Mouse (Mus musculus) hematopoietic stem cell, adult 5-6 weeks (primary cell): ENCODE results near the gene Evc. TPM values are rescaled to one million over a fixed set of nuclear protein-coding genes. Genes with fewer than 3 reads are reported as not detected.

Experiments
- ATAC-seq, 2 experiments: fragments of 125-278 bp in 1 of 2; replicated peaks in 1 of 2; 2 replicates each; pipeline ENCODE4 v1.8.0; 2016 to 2017; ENCODE audit warnings: inconsistent platforms in 2 of 2, mild to moderate bottlenecking in 2 of 2, moderate number of reproducible peaks in 2 of 2, low read depth in 1 of 2, moderate TSS enrichment in 1 of 2; ENCODE audit not compliant: low FRiP score in 2 of 2, poor library complexity in 2 of 2, severe bottlenecking in 2 of 2, insufficient read depth in 1 of 2, low TSS enrichment in 1 of 2
- total RNA-seq: library from RNA; stranded (forward); fragments of 172-1452, 232-1000 nt; gene quantifications from 2 replicates; pipeline ENCODE4 v1.2.3, GENCODE M21; 2017

Gene Evc
- 1.5 and 10.4 TPM in 2 replicates for total RNA-seq

DNA sequence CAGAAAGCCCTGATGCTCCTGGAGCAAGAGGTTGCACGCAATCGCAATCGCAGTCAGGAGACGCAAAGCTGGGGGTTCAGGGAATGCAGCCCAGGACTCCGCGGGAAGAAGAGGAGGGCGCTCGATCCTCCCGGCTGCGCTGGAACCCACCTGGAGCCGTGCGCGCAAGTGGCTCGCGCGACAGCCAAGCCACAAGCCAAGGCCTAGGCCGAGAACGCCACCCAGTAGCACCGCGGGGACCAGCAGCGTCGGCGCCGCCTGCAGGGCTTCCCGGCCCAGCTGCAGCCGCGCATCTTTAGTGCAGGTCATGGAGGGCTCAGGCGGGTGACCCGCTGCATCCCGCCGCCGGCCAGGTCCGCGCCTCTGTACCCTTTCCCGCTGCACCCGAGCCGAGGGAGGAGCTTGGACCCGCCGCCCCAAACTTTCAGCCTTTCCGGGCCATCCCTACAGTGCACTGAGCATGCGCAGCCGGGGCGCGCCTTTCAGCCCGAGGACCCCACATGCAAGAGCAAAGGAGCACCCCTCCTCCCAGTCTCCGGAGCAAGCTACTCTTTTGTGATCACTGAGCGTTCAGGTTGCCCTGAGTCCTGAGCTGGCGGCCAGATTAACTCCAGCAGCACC, at the start of gene Evc:
Gene Evc, minus strand, starts transcription at position 410 of the 621 bp plus-strand sequence.
- no peak for ATAC-seq

GRCm38 (mm10) chr5:37383570-37383969, 46.9 kb upstream of the Evc start:
- ATAC-seq, result no peak

DNA sequence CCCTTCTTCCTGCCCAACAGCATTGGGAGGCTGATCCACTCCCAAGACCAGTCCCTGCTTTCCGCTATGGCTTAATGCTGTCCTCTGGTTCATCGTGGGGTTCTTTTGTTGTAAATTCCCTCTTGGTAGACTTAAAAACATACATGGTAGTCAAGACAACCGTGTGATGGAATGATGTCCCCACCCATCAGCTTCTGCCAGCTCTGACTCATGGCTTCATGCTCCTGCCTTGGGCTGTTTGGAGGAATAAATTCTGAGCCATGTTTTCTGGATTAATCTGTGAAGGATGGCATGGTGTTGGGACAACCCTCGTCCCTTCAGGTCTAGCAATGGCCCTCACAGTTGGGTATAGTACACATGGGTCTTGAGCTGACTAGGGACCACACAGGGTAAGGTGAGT, 43.9 kb upstream of the Evc start:
- ATAC-seq, result no peak

DNA sequence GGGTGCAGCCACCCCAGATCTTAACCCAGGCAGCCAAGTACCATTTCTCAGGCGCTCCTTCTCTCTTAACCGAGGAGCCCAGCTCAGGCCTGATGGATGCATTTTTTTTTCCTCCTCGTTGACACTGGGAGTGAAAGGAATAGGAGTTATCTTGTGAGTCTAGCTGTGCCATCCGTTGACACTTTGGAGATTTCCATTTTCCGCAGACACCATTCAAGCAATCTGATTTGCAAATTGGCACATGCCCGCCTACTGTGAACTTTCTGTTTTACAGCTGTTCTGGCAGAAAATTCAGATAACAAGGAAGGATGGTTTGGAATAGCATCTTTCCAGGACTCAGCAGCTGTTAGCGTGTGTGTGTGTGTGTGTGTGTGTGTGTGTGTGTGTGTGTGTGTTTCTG, 40.7 kb upstream of the Evc start:
- no peak for ATAC-seq

- no peak for ATAC-seq
Observed at GRCm38 (mm10) chr5:37368796-37369195, 32.1 kb upstream of the Evc start.

- ATAC-seq, result no peak
Observed at GRCm38 (mm10) chr5:37365751-37366150, 29.1 kb upstream of the Evc start.

- no peak for ATAC-seq
Observed at GRCm38 (mm10) chr5:37363284-37363683, 26.6 kb upstream of the Evc start.

DNA sequence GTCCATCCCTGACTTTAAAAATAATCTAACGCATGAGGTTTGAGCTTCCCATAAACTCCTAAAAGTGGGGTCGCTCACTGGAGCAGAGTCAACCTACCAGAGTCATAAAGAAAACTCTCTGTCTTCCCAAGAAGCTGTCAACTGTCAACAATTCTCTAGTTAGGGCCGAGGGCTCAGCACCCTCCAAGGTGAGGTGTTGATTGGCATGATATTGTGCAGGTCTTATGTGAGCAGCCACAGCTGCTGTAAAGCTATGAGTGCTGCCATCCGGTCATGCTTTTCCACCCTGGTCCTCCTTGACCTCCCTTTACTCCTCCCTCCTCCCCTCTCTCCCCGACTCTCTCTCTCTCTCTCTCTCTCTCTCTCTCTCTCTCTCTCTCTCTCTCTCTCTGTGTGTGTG, 25.9 kb upstream of the Evc start:
- ATAC-seq, result no peak

DNA sequence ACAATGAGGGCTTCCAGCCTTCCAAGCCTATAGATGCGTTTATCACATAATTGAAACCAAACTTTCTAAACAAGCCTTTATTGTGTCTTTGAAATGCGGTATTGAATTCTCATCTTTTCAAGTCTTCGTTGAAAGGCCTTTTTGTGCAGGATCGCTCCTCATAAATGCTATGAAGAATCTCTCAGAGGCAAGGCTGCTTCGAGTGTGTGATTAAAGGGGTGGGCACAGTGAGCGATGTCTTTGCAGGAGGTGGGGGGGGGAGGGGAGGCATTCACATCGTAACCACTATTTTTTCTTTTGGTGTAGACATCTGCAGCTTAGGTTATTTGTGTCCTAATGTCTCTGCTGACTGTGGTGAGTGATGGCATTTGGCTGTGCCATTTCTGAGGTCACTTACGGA, 19.3 kb upstream of the Evc start:
- no peak for ATAC-seq

- ATAC-seq, result no peak
Observed at GRCm38 (mm10) chr5:37354385-37354784, 17.7 kb upstream of the Evc start.

DNA sequence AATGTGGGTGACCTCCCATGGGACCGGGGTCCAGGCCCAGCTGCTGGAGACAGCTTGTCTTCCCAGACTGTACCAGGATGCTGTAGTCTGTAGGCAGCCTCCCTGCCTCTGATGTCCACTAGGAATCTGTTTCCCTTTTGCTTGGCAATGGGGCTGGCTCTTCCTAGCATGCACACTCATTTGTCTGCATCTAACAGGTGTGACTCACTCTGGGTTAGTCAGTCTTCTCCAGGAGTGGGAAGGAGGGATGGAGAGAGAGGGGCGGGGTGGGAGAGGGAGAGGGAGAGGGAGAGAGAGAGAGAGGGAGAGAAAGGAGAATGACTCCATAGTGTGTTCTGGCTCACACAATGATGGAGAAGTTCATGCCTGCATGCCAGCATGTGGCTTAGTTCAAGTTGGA, 15.1 kb upstream of the Evc start:
- ATAC-seq, result no peak

GRCm38 (mm10) chr5:37343962-37344361, 7.3 kb upstream of the Evc start:
- ATAC-seq, result no peak

DNA sequence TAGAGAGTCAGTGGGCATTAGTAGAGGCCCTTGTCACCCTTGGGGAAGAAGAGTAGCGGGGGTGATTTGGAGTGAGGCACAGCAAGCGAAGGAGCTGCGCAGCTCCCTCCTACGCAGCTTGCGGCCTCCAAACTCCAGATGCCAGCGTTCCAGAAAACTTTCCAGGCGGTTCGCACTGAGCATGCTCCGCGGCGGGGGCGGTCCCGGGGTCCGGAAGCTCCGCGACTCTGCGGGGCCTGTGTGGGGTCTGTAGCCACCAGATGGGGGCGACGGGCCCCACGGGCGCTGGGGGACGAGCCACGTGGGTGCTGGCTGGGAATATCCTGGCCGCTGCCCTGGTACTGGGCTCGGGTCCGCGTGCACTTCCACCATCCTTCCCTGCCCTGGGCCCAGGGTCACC, 1.6 kb upstream of the Evc start, which contains the start of gene Evc2:
Gene Evc2, plus strand, starts transcription at position 212 of the 400 bp plus-strand sequence.
- no peak for ATAC-seq

DNA sequence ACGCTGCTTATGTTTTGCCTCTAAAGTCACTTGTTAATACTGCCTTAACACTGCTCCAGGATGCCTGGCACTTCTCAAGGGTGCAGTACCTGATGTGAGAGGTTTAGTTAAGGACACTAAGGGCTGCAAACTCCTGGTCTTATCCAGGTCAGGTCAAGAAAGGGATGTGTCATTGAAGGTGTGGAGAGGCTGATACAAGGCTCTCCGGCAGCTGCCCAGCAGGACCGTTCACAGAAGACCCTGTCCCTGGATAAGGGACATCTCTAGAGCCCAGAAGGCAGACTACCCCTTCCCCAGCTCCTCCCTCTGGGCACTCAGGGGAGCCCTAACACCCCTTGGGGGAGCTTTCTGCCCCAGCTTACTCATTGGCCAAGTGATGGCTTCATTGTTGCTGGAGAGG, 1.0 kb upstream of the Evc start:
- ATAC-seq, result no peak

DNA sequence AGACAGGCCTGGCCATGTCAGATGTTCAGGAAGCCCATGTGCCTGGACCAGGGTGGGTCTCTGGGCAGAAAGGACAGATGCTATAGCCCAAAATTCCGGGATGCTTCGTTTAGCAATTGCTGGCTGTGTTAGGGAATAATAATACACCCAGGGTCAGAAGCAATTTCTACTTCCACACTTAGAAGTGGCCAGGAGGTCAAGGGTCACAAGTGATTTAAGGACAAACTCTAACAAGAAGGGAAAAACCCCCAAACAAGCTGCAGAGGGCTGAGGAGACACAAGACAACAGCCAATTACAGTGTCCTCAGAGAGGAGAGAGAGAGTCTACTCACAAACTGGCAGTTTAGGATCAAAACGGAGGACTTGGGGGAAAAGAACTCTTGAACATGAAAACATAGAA, 1.6 kb downstream of the Evc start:
- no peak for ATAC-seq

DNA sequence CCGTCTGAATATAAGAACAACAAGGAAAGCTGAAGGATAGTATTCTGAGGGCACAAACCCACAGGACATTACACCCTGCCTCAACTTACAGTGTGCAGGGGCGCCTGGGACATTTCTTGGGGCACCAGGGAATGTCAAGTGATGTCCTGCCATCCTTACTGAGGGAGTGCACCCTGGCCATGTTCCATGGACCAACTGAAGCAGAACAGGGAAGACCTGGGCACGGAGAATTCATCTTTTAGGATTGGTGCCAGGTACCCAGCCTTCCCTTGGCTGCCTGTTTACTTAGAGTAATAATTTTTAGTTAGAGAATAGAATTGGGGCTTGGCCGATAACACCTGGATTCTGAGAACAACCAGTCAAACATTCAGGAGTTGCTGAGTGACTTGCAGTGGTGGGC, 4.6 kb downstream of the Evc start:
- no peak for ATAC-seq

- ATAC-seq, result no peak
Observed at GRCm38 (mm10) chr5:37331133-37331505, 5.6 kb downstream of the Evc start.

GRCm38 (mm10) chr5:37330449-37331132, 6.1 kb downstream of the Evc start:
- ATAC-seq, result no peak

GRCm38 (mm10) chr5:37326675-37327074, 10.0 kb downstream of the Evc start:
- no peak for ATAC-seq
